In genomic region chr13:17027846-17028529, GRCm38 (mm10) we compare ENCODE assay signal across 11 mouse cellular contexts.
A peak's percentile ranks its signal among the peaks of the same experiment; 100 is the strongest.
DNase-seq lines count a peak whose midpoint lies in the region; ATAC-seq and TF ChIP-seq lines count a peak whose summit lies in the region.
"Had no signal": no experiment of that assay in that cellular context is flagged by ENCODE, and none has a peak within 500 bp of the region (broad histone marks: within the 10 kb centered on the region; RNA-seq: fewer than 3 reads in every experiment).

No protein-coding gene starts in this region.

- H3K27me3 ChIP-seq in lung, embryonic 14.5 days (ENCODE audit: insufficient read depth, low read length) = no peaks in the 10 kb centered on the region
- H3K27me3 ChIP-seq in hindbrain, embryonic 13.5 days = no peaks in the 10 kb centered on the region
- H3K27me3 ChIP-seq: CH12.LX; forebrain, embryonic 13.5 days; neural tube, embryonic 15.5 days; Patski had no signal

- no peaks in the 10 kb centered on the region for H3K9me3 ChIP-seq in lung, embryonic 14.5 days (ENCODE audit: low read depth, low read length)
- H3K9me3 ChIP-seq in hindbrain, embryonic 13.5 days = no peaks in the 10 kb centered on the region
- H3K9me3 ChIP-seq: forebrain, embryonic 13.5 days; neural tube, embryonic 15.5 days had no signal

- no peak overlapping the region for H3K9ac ChIP-seq in lung, embryonic 14.5 days
- H3K9ac ChIP-seq in hindbrain, embryonic 13.5 days = no peak overlapping the region
- H3K9ac ChIP-seq: forebrain, embryonic 13.5 days; neural tube, embryonic 15.5 days had no signal

- peak; percentile 77 for ATAC-seq in lung, embryonic 14.5 days (ENCODE audit: insufficient read depth)
- peak; percentile 80 to 91 for ATAC-seq in hematopoietic stem cell, adult 5-6 weeks (replicated peaks in 1 of 2; ENCODE audit: insufficient read depth in 1 of 2, low FRiP score in 2 of 2, low TSS enrichment in 1 of 2, low read depth in 1 of 2, poor library complexity in 2 of 2, severe bottlenecking in 2 of 2)
- peak; percentile 80 for ATAC-seq in megakaryocyte progenitor cell, adult 5-6 weeks (replicated peaks; ENCODE audit: poor library complexity)
- ATAC-seq in hindbrain, embryonic 13.5 days (ENCODE audit: low FRiP score) = no peak

- H3K36me3 ChIP-seq in lung, embryonic 14.5 days (ENCODE audit: insufficient read depth) = no peaks in the 10 kb centered on the region
- H3K36me3 ChIP-seq in hindbrain, embryonic 13.5 days = no peaks in the 10 kb centered on the region
- H3K36me3 ChIP-seq: neural tube, embryonic 15.5 days had no signal

- WGBS in lung, embryonic 14.5 days = 90% methylated on average over 4 of the region's 4 CpGs
- 96% methylated on average over 4 of the region's 4 CpGs for WGBS in hindbrain, embryonic 13.5 days

- H3K4me2 ChIP-seq in lung, embryonic 14.5 days = no peak overlapping the region
- no peak overlapping the region for H3K4me2 ChIP-seq in hindbrain, embryonic 13.5 days
- H3K4me2 ChIP-seq: forebrain, embryonic 13.5 days; neural tube, embryonic 15.5 days had no signal

- no peak for TF ChIP-seq CTCF in lung, embryonic 14.5 days (IDR thresholded peaks at IDR 0.05; ENCODE audit: low read depth)

- H3K4me3 ChIP-seq in lung, embryonic 14.5 days (ENCODE audit: low read depth, low read length) = no peak overlapping the region
- H3K4me3 ChIP-seq in hindbrain, embryonic 13.5 days = no peak overlapping the region
- H3K4me3 ChIP-seq: forebrain, embryonic 13.5 days; neural tube, embryonic 15.5 days had no signal

- DNase-seq in lung, embryonic 14.5 days = no peak
- DNase-seq in lung, postnatal 4 days = no peak
- peak; percentile 6 for DNase-seq in c-Kit-positive CD71-positive TER-119-negative erythroid progenitor cells, embryonic 14.5 days (ENCODE audit: low read depth)
- DNase-seq in adrenal gland, postnatal 10 days = no peak

- H3K27ac ChIP-seq in lung, embryonic 14.5 days (ENCODE audit: low read depth) = no peak overlapping the region
- H3K27ac ChIP-seq in hindbrain, embryonic 13.5 days = no peak overlapping the region
- H3K27ac ChIP-seq: forebrain, embryonic 13.5 days; neural tube, embryonic 15.5 days had no signal

- H3K4me1 ChIP-seq in lung, embryonic 14.5 days (ENCODE audit: insufficient read depth) = no peaks in the 10 kb centered on the region
- no peaks in the 10 kb centered on the region for H3K4me1 ChIP-seq in hindbrain, embryonic 13.5 days (replicated peaks)
- H3K4me1 ChIP-seq: forebrain, embryonic 13.5 days; neural tube, embryonic 15.5 days had no signal
